Mouse (Mus musculus) layer of hippocampus, postnatal 36 days (tissue): ENCODE measurements around the gene Olfr32. TPM values are rescaled to one million over a fixed set of nuclear protein-coding genes. Genes with fewer than 3 reads are reported as not detected.
"Not testable (repeated sequence)": the region's sequence is repeated elsewhere in the genome, so short reads cannot be mapped to it uniquely, and the experiment has no call there.

Source experiments
- DNase-seq, 2 experiments: peaks; one replicate each; pipeline ENCODE4 v3.0.0; 2022
- total RNA-seq, 2 experiments: library from RNA; stranded (reverse); gene quantifications; 2 replicates each; pipeline ENCODE4 v1.2.3; 2021

The Olfr32 gene
- not detected for total RNA-seq

DNA sequence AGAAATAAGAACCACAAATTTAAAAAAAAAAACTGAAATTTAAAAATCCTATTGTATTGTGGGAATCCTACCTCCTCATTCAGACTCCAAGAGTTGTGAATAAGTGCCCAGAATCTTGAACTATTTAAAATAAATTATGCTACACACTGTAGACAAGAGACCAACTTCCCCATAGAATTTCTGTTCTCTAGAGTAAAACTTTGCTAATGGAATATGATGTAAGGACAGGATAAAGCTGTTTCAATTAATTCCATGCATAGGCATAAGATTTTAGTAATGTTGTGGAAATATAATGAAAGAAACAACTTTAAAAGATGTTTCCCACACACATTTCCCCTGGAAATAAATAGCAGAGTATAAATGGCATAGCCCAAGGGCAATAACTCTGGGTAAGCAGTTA is at the start of gene Olfr32:
TSS of gene Olfr32 (minus strand) at position 101 of the 400 bp plus-strand sequence.
- DNase-seq = no peak

DNA sequence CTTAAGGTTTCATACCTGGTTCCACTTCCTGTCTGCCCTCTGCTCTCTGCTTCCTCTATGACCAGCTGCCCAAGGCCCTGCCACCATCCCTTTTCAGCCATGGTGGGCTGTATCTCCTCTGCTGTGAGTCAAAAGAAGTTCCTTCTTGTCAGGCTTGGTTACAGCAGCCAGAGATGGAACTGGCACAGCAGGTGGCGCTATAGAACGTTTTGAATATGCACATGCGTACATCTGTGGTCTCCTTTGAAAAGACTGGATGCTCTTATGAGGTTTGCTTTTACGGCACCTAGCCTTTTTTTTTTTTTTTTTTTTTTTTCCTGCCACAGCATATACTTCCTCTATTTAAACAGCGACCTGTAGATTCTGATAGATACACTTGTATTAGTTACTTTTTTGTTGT is 45.0 kb upstream of the Olfr32 start:
- DNase-seq = not testable (repeated sequence)

DNA sequence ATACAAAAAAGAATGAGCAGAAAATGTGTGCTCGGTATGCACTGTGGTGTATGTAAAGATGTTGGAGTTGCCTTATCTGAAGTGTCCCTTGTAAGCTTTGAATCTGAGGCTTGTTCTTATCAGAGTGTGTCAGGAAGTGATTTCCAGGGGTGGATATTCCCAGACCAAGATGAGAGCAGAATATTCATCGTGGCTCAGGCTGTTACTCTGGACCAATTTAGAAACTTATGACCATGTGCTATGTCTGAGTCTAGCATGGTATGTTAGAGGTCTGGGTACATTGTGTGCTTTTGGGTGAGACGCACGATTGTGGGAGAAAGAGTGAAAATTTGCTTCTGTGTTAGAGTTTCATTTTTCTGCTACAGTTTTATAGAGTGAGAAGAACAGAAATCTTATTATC is 44.0 kb upstream of the Olfr32 start:
- not testable (repeated sequence) for DNase-seq

DNA sequence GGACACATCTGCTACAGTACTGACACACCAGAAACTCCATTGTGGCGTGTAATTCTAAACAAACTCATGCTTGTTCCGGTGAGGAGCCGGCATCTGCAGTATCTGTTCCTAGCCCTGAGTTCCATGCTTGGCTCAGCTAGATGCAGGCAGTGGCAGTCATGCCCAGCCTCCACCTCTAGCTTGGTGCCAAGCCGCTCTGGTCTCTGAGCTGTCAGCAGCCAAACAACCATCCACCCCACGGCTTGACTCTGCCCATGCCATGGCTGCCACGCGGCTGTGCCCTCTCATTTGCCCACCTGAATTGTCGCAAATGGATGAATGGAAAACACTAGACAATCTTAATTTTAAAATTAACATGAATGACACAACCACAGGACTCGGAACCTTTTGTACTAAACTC is 11.8 kb upstream of the Olfr32 start:
- no peak for DNase-seq

DNA sequence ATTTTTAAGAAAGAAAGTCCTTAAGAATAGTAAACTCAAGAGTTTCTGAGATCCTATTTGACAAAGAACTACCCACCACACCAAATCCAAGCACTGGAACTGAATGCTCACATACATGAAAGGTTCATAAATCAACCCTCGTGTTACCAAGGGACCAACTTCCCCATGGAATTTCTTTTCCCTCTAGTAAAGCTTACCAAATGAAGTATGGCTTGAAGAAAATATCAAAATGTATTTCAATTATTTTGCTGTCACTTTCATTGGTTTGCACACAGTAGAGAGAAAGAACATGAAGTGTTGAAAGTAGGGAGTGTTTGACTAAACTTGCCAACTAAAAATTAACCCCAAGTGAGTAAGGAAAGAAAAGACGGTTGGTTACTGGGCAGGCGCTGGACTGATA is 10.9 kb upstream of the Olfr32 start, which contains the start of gene Olfr1270:
TSS of gene Olfr1270 (minus strand) at position 101 of the 400 bp plus-strand sequence.
- no peak for DNase-seq

DNA sequence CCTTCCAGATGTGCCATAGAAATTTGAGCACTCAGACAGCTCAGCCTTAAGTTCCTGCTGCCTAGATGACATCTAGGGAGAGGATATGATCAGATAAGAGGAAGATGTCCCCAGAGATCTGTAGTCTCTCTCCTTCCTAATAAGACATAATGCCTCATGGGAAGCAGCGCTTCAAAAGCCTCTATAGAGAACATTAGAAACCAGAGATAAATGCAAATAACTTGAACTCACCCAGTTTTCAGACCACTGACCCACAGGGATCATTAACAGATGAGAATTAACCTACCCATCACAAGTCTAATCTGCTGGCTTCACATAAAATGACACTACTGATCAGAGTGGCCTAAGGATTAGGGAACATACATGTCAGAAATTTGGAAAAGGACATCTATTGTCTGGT is 20.8 kb downstream of the Olfr32 start, which contains the start of gene Olfr1269:
TSS of gene Olfr1269 (minus strand) at position 101 of the 400 bp plus-strand sequence.
- DNase-seq = no peak

Other genes starting within 250 kb of the Olfr32 start
- gene Olfr1258, start 215.0 kb downstream of the Olfr32 start, total RNA-seq = not detected
- gene Olfr1259, start 193.6 kb downstream of the Olfr32 start, total RNA-seq = not detected
- not detected for gene Olfr1260, start 168.0 kb downstream of the Olfr32 start, total RNA-seq
- gene Olfr1261, start 151.1 kb downstream of the Olfr32 start, total RNA-seq = not detected
- gene Olfr1262, start 142.2 kb downstream of the Olfr32 start, total RNA-seq = not detected
- gene Olfr1263, start 130.2 kb downstream of the Olfr32 start, total RNA-seq = not detected
- not detected for gene Olfr1264, start 116.7 kb downstream of the Olfr32 start, total RNA-seq
- not detected for gene Olfr1265, start 107.0 kb downstream of the Olfr32 start, total RNA-seq
- gene Olfr140, start 78.7 kb downstream of the Olfr32 start, total RNA-seq = not detected
- gene Olfr1269, start 20.9 kb downstream of the Olfr32 start, total RNA-seq = not detected
- not detected for gene Olfr1270, start 10.8 kb upstream of the Olfr32 start, total RNA-seq
- under 1 TPM in 1 of 2 experiments, not detected in 1; 0.22 TPM for gene Olfr1506, start 82.2 kb upstream of the Olfr32 start, total RNA-seq
- not detected for gene Olfr142, start 115.3 kb upstream of the Olfr32 start, total RNA-seq
- gene Olfr1271, start 128.7 kb upstream of the Olfr32 start, total RNA-seq = not detected
- not detected for gene Olfr1272, start 150.5 kb upstream of the Olfr32 start, total RNA-seq
- not detected for gene Gm13769, start 179.9 kb upstream of the Olfr32 start, total RNA-seq